Mouse (Mus musculus) forelimb bud, embryonic 11.5 days (tissue): ENCODE data around the gene Ano6.

Experiments
- DNase-seq: peaks from one replicate; pipeline ENCODE4 v3.0.0-alpha.2; 2012; ENCODE audit warnings: low read depth, low spot score

Gene Ano6

GRCm38 (mm10) chr15:95796062-95796461 lies 5.4 kb downstream of the Ano6 start:
- DNase-seq, result no peak

- DNase-seq, result no peak
These were observed 6.7 kb downstream of the Ano6 start for GRCm38 (mm10) chr15:95797144-95797983.

- DNase-seq, result no peak
These were observed 7.6 kb downstream of the Ano6 start for GRCm38 (mm10) chr15:95798266-95798665.

- no peak for DNase-seq
These were observed 9.0 kb downstream of the Ano6 start for GRCm38 (mm10) chr15:95799632-95800031.

GRCm38 (mm10) chr15:95800051-95800450 lies 9.4 kb downstream of the Ano6 start:
- DNase-seq, result no peak

- DNase-seq, result no peak
These were observed 10.8 kb downstream of the Ano6 start for GRCm38 (mm10) chr15:95801261-95801979.

- no peak for DNase-seq
These were observed 11.5 kb downstream of the Ano6 start for GRCm38 (mm10) chr15:95802140-95802539.

GRCm38 (mm10) chr15:95802762-95803161 lies 12.1 kb downstream of the Ano6 start:
- no peak for DNase-seq

- DNase-seq, result no peak
These were observed 12.8 kb downstream of the Ano6 start for GRCm38 (mm10) chr15:95803484-95803883.

- DNase-seq, result no peak
These were observed 13.6 kb downstream of the Ano6 start for GRCm38 (mm10) chr15:95804255-95804654.

GRCm38 (mm10) chr15:95805022-95805471 lies 14.4 kb downstream of the Ano6 start:
- DNase-seq, result no peak

- DNase-seq, result no peak
These were observed 17.3 kb downstream of the Ano6 start for GRCm38 (mm10) chr15:95807908-95808307.

- no peak for DNase-seq
These were observed 19.7 kb downstream of the Ano6 start for GRCm38 (mm10) chr15:95810357-95810761.

GRCm38 (mm10) chr15:95812821-95813571 lies 22.4 kb downstream of the Ano6 start:
- DNase-seq, result no peak

- no peak for DNase-seq
These were observed 26.9 kb downstream of the Ano6 start for GRCm38 (mm10) chr15:95817501-95817900.

GRCm38 (mm10) chr15:95819249-95820035 lies 28.8 kb downstream of the Ano6 start:
- DNase-seq, result no peak

- DNase-seq, result no peak
These were observed 29.5 kb downstream of the Ano6 start for GRCm38 (mm10) chr15:95820142-95820541.

GRCm38 (mm10) chr15:95820678-95821077 lies 30.0 kb downstream of the Ano6 start:
- no peak for DNase-seq

- DNase-seq, result no peak
These were observed 31.5 kb downstream of the Ano6 start for GRCm38 (mm10) chr15:95822099-95822498.

- DNase-seq, result no peak
These were observed 33.0 kb downstream of the Ano6 start for GRCm38 (mm10) chr15:95823383-95824306.
